Comparison of ENCODE assay signal across 25 mouse cellular contexts in the genomic region with DNA sequence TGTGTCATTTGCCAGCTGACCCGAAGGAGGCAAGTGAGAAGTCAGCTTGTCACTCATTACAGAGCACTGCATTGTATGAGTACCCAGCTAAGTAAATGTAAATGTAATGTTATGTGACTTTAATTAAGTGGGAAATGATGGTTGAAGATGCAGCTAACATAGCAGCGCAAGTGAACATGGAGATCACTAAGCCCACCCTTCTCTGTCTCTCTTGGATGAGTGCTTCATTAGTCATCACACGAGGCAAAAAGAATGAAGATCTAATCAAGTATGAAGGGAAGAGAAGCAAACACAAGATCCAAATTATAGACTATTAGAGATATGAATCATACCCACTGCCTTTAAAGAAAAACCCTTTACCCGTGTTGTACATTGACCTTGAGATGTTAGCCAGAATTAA.
"Had no signal": no experiment of that assay in that cellular context is flagged by ENCODE, and none has a peak within 500 bp of the region (broad histone marks: within the 10 kb centered on the region; RNA-seq: fewer than 3 reads in every experiment).

No protein-coding gene starts in this region.

- H3K4me1 ChIP-seq: heart, embryonic 10.5 days; heart, embryonic 13.5 days; heart, embryonic 15.5 days; hindbrain, embryonic 13.5 days; hindbrain, embryonic 15.5 days; kidney, embryonic 15.5 days; limb, embryonic 13.5 days; limb, embryonic 15.5 days had no signal

- H3K9ac ChIP-seq: heart, embryonic 13.5 days; heart, embryonic 15.5 days; hindbrain, embryonic 13.5 days; hindbrain, embryonic 15.5 days; kidney, embryonic 15.5 days; limb, embryonic 13.5 days; limb, embryonic 15.5 days had no signal

- H3K4me2 ChIP-seq: heart, embryonic 13.5 days; heart, embryonic 15.5 days; hindbrain, embryonic 13.5 days; hindbrain, embryonic 15.5 days; kidney, embryonic 15.5 days; limb, embryonic 13.5 days; limb, embryonic 15.5 days had no signal

- H3K9me3 ChIP-seq: heart, embryonic 10.5 days; heart, embryonic 13.5 days; heart, embryonic 15.5 days; hindbrain, embryonic 13.5 days; hindbrain, embryonic 15.5 days; kidney, embryonic 15.5 days; limb, embryonic 13.5 days; limb, embryonic 15.5 days had no signal

- ATAC-seq: hindbrain, postnatal 0 days; intestine, embryonic 16.5 days had no signal

- H3K27me3 ChIP-seq: heart, embryonic 13.5 days; heart, embryonic 15.5 days; hindbrain, embryonic 13.5 days; hindbrain, embryonic 15.5 days; kidney, embryonic 15.5 days; limb, embryonic 13.5 days; limb, embryonic 15.5 days had no signal

- H3K27ac ChIP-seq: gastrocnemius, adult 2 months; heart, embryonic 10.5 days; heart, embryonic 13.5 days; heart, embryonic 15.5 days; hindbrain, embryonic 13.5 days; hindbrain, embryonic 15.5 days; hindbrain, postnatal 0 days; kidney, embryonic 15.5 days; kidney, postnatal 0 days; limb, embryonic 13.5 days; limb, embryonic 15.5 days had no signal

- DNase-seq: gastrocnemius, adult 2 months; gastrocnemius, postnatal 10 days; gastrocnemius, postnatal 25 days; heart, adult 18-20 months; heart, postnatal 14 days; heart, postnatal 36 days; kidney, adult 11 months; kidney, adult 2 months; kidney, adult 9 months; kidney, postnatal 14 days; kidney, postnatal 36 days; layer of hippocampus, adult 9-11 months; layer of hippocampus, postnatal 36 days; left cerebral cortex, postnatal 4 days had no signal

- H3K36me3 ChIP-seq: heart, embryonic 10.5 days; heart, embryonic 13.5 days; heart, embryonic 15.5 days; hindbrain, embryonic 13.5 days; hindbrain, embryonic 15.5 days; kidney, embryonic 15.5 days; limb, embryonic 13.5 days; limb, embryonic 15.5 days had no signal

- H3K4me3 ChIP-seq: gastrocnemius, adult 2 months; heart, embryonic 10.5 days; heart, embryonic 13.5 days; heart, embryonic 15.5 days; hindbrain, embryonic 13.5 days; hindbrain, embryonic 15.5 days; kidney, embryonic 15.5 days; limb, embryonic 13.5 days; limb, embryonic 15.5 days had no signal
